Mouse (Mus musculus) myocyte (in vitro differentiated cells): ENCODE data around the gene Tpcn2. TPM values are rescaled to one million over a fixed set of nuclear protein-coding genes. Genes with fewer than 3 reads are reported as not detected.

Experiments
- H3K27me3 ChIP-seq: one replicate; pipeline ENCODE4 v1.6.1; 2011; ENCODE audit not compliant: control insufficient read depth, insufficient read depth, insufficient read length
- H3K36me3 ChIP-seq: one replicate; pipeline ENCODE4 v1.6.1; 2011; ENCODE audit not compliant: control insufficient read depth, insufficient read depth
- H3K4me2 ChIP-seq: one replicate; pipeline ENCODE4 v1.6.1; 2011; ENCODE audit warnings: low read depth, control low read depth
- H3K4me3 ChIP-seq: one replicate; pipeline ENCODE4 v1.5.1; 2011; ENCODE audit warnings: mild to moderate bottlenecking, control low read depth, moderate library complexity
- H3K79me2 ChIP-seq: one replicate; pipeline ENCODE4 v1.6.1; 2011; ENCODE audit not compliant: control insufficient read depth, insufficient read depth
- H3ac ChIP-seq: one replicate; pipeline ENCODE4 v1.6.1; 2011; ENCODE audit not compliant: control insufficient read depth, insufficient read length
- CEBPB ChIP-seq: IDR thresholded peaks from 2 replicates; pipeline ENCODE4 v1.6.1; 2011; ENCODE audit warnings: mild to moderate bottlenecking, moderate library complexity; ENCODE audit not compliant: poor library complexity, insufficient read depth, severe bottlenecking
- E2F4 ChIP-seq: IDR thresholded peaks from one replicate; pipeline ENCODE4 v1.6.1; 2011; ENCODE audit warnings: mild to moderate bottlenecking, control low read depth, moderate library complexity; ENCODE audit not compliant: insufficient read depth
- MAX ChIP-seq: IDR thresholded peaks from one replicate; pipeline ENCODE4 v1.6.1; 2011; ENCODE audit warnings: low read depth, mild to moderate bottlenecking, control low read depth
- MYOD1 ChIP-seq, 3 experiments: IDR thresholded peaks; one replicate each; pipeline ENCODE4 v1.6.1; 2011; ENCODE audit warnings: control low read depth in 2 of 3, low read depth in 2 of 3, mild to moderate bottlenecking in 2 of 3, moderate library complexity in 1 of 3; ENCODE audit not compliant: insufficient read length in 2 of 3, control insufficient read depth in 1 of 3
- MYOG ChIP-seq, 3 experiments: IDR thresholded peaks; one replicate each; pipeline ENCODE4 v1.6.1; 2011; ENCODE audit warnings: control low read depth in 2 of 3, low read depth in 2 of 3, mild to moderate bottlenecking in 2 of 3; ENCODE audit not compliant: insufficient read length in 2 of 3, control insufficient read depth in 1 of 3, insufficient read depth in 1 of 3
- POLR2A ChIP-seq: IDR thresholded peaks from one replicate; pipeline ENCODE4 v1.6.1; 2011; ENCODE audit warnings: low read depth, mild to moderate bottlenecking, control low read depth, moderate library complexity; ENCODE audit not compliant: insufficient read length
- POLR2AphosphoS2 ChIP-seq: IDR thresholded peaks from one replicate; pipeline ENCODE4 v1.6.1; 2011; ENCODE audit warnings: low read depth, control low read depth; ENCODE audit not compliant: insufficient read length
- REST ChIP-seq: IDR thresholded peaks from one replicate; pipeline ENCODE4 v1.6.1; 2011; ENCODE audit warnings: mild to moderate bottlenecking, control low read depth, moderate library complexity; ENCODE audit not compliant: insufficient read depth, insufficient read length
- SRF ChIP-seq: IDR thresholded peaks from one replicate; pipeline ENCODE4 v1.6.1; 2011; ENCODE audit warnings: low read depth; ENCODE audit not compliant: control insufficient read depth, insufficient read length
- TCF12 ChIP-seq: IDR thresholded peaks from one replicate; pipeline ENCODE4 v1.6.1; 2011; ENCODE audit warnings: mild to moderate bottlenecking, control low read depth; ENCODE audit not compliant: poor library complexity, insufficient read depth, severe bottlenecking
- TCF3 ChIP-seq: IDR thresholded peaks from one replicate; pipeline ENCODE4 v1.6.1; 2011; ENCODE audit warnings: low read depth, control low read depth; ENCODE audit not compliant: insufficient read length
- USF1 ChIP-seq: IDR thresholded peaks from one replicate; pipeline ENCODE4 v1.6.1; 2011; ENCODE audit warnings: low read depth, mild to moderate bottlenecking, control low read depth, moderate library complexity
- polyA plus RNA-seq: library from polyadenylated mRNA; unstranded; fragments of >200 nt; fragmentation: generic; extraction: Trizol; gene quantifications from one replicate; pipeline ENCODE4 v1.2.1, GENCODE M21; 2012; ENCODE audit warnings: missing spikeins

Gene Tpcn2
- polyA plus RNA-seq, 1 experiment: 4.4 TPM

GRCm38 (mm10) chr7:145216591-145216990 is 67.2 kb downstream of the Tpcn2 start:
- no peak overlapping the region for H3K4me2 ChIP-seq
- H3K79me2 ChIP-seq: no peaks in the 10 kb centered on the region
- TF ChIP-seq MYOD1 (IDR thresholded peaks at IDR 0.05; ENCODE audit: control insufficient read depth in 1 of 3, insufficient read length in 2 of 3, low read depth in 2 of 3): no peak
- no peak for TF ChIP-seq POLR2A
- TF ChIP-seq E2F4: no peak
- no peak for TF ChIP-seq REST
- TF ChIP-seq CEBPB: no peak
- no peak for TF ChIP-seq USF1
- no peak for TF ChIP-seq TCF3
- no peak for TF ChIP-seq TCF12
- no peak for TF ChIP-seq POLR2AphosphoS2
- TF ChIP-seq MYOG (IDR thresholded peaks at IDR 0.05; ENCODE audit: control insufficient read depth in 1 of 3, insufficient read depth in 1 of 3, insufficient read length in 2 of 3, low read depth in 2 of 3): no peak
- TF ChIP-seq MAX: no peak
- no peaks in the 10 kb centered on the region for H3K27me3 ChIP-seq
- H3K4me3 ChIP-seq: no peak overlapping the region
- H3ac ChIP-seq: no peak overlapping the region
- H3K36me3 ChIP-seq: no peaks in the 10 kb centered on the region

GRCm38 (mm10) chr7:145215476-145215875 is 68.3 kb downstream of the Tpcn2 start:
- TF ChIP-seq SRF (no peak), MYOD1 (IDR thresholded peaks at IDR 0.05; ENCODE audit: control insufficient read depth in 1 of 3, insufficient read length in 2 of 3, low read depth in 2 of 3) (no peak), POLR2AphosphoS2 (no peak), USF1 (no peak), MAX (no peak), MYOG (IDR thresholded peaks at IDR 0.05; ENCODE audit: control insufficient read depth in 1 of 3, insufficient read depth in 1 of 3, insufficient read length in 2 of 3, low read depth in 2 of 3) (peak in 1 of 3 experiments; percentile 51), REST (no peak), TCF12 (no peak), TCF3 (no peak), CEBPB (peak; percentile 94)
- H3K4me2 ChIP-seq: peak overlapping the region; percentile 10

GRCm38 (mm10) chr7:145211680-145212659 is 71.8 kb downstream of the Tpcn2 start:
- H3K27me3 ChIP-seq: no peaks in the 10 kb centered on the region
- H3K4me2 ChIP-seq: no peak overlapping the region
- H3K79me2 ChIP-seq: no peaks in the 10 kb centered on the region
- no peak overlapping the region for H3ac ChIP-seq
- H3K4me3 ChIP-seq: no peak overlapping the region
- TF ChIP-seq POLR2AphosphoS2 (no peak), USF1 (no peak), MYOD1 (IDR thresholded peaks at IDR 0.05; ENCODE audit: control insufficient read depth in 1 of 3, insufficient read length in 2 of 3, low read depth in 2 of 3) (no peak), POLR2A (no peak), REST (no peak), E2F4 (no peak), CEBPB (no peak), TCF3 (no peak)
- no peaks in the 10 kb centered on the region for H3K36me3 ChIP-seq

More at GRCm38 (mm10) chr7:145215476-145215875, 68.3 kb downstream of the Tpcn2 start:
- no peak overlapping the region for H3ac ChIP-seq
- H3K36me3 ChIP-seq: no peaks in the 10 kb centered on the region
- no peak overlapping the region for H3K4me3 ChIP-seq
- H3K79me2 ChIP-seq: no peaks in the 10 kb centered on the region
- no peaks in the 10 kb centered on the region for H3K27me3 ChIP-seq

- TF ChIP-seq MYOD1 (IDR thresholded peaks at IDR 0.05; ENCODE audit: control insufficient read depth in 1 of 3, insufficient read length in 2 of 3, low read depth in 2 of 3) (no peak), E2F4 (no peak), REST (no peak), USF1 (no peak), SRF (no peak), TCF12 (no peak)
- Histone ChIP-seq H3K27me3 (no peaks in the 10 kb centered on the region), H3ac (no peak overlapping the region)
Measured at GRCm38 (mm10) chr7:145210477-145211070, 73.2 kb downstream of the Tpcn2 start.

More at GRCm38 (mm10) chr7:145210477-145211070, 73.2 kb downstream of the Tpcn2 start:
- Histone ChIP-seq H3K36me3 (no peaks in the 10 kb centered on the region), H3K79me2 (no peaks in the 10 kb centered on the region), H3K4me3 (no peak overlapping the region), H3K4me2 (no peak overlapping the region)
